In genomic region chr10:28112826-28113589, GRCm38 (mm10) we compare ENCODE assay signal across 12 mouse cellular contexts. TPM values are rescaled to one million over a fixed set of nuclear protein-coding genes. Genes with fewer than 3 reads are reported as not detected.
DNase-seq lines count a peak whose midpoint lies in the region; ATAC-seq lines count a peak whose summit lies in the region.
"Had no signal": no experiment of that assay in that cellular context is flagged by ENCODE, and none has a peak within 500 bp of the region (broad histone marks: within the 10 kb centered on the region; RNA-seq: fewer than 3 reads in every experiment).

No protein-coding gene starts in this region.

- peak overlapping the region; percentile 10; the same call in 1 of the 2 replicates for H3K27ac ChIP-seq in kidney, embryonic 15.5 days
- H3K27ac ChIP-seq in kidney, embryonic 14.5 days (ENCODE audit: low read depth, low read length) = no peak overlapping the region
- peak overlapping the region; percentile 10; the same call in 1 of the 2 replicates for H3K27ac ChIP-seq in lung, embryonic 16.5 days (ENCODE audit: low read length)
- H3K27ac ChIP-seq: embryonic facial prominence, embryonic 15.5 days; stomach, embryonic 15.5 days had no signal

- no peak overlapping the region for H3K4me2 ChIP-seq in kidney, embryonic 15.5 days
- H3K4me2 ChIP-seq in kidney, embryonic 14.5 days (replicated peaks; ENCODE audit: low read depth, low read length) = no peak overlapping the region
- no peak overlapping the region for H3K4me2 ChIP-seq in lung, embryonic 16.5 days (ENCODE audit: low read depth, low read length)
- H3K4me2 ChIP-seq: embryonic facial prominence, embryonic 15.5 days; stomach, embryonic 15.5 days had no signal

- no peaks in the 10 kb centered on the region for H3K36me3 ChIP-seq in kidney, embryonic 15.5 days
- H3K36me3 ChIP-seq in kidney, embryonic 14.5 days (ENCODE audit: control insufficient read depth, insufficient read depth, low read length) = no peaks in the 10 kb centered on the region
- no peaks in the 10 kb centered on the region for H3K36me3 ChIP-seq in lung, embryonic 16.5 days (ENCODE audit: control insufficient read depth, insufficient read depth, low read length)
- H3K36me3 ChIP-seq: embryonic facial prominence, embryonic 15.5 days; stomach, embryonic 15.5 days had no signal

- H3K4me3 ChIP-seq in kidney, embryonic 15.5 days (replicated peaks) = no peak overlapping the region
- H3K4me3 ChIP-seq in kidney, embryonic 14.5 days (ENCODE audit: low read length) = no peak overlapping the region
- no peak overlapping the region for H3K4me3 ChIP-seq in lung, embryonic 16.5 days (ENCODE audit: low read length)
- H3K4me3 ChIP-seq: embryonic facial prominence, embryonic 15.5 days; stomach, embryonic 15.5 days had no signal

- no peak for ATAC-seq in kidney, embryonic 15.5 days (replicated peaks; ENCODE audit: low FRiP score)
- no peak for ATAC-seq in kidney, embryonic 14.5 days (ENCODE audit: low FRiP score, low TSS enrichment)
- no peak for ATAC-seq in lung, embryonic 16.5 days (ENCODE audit: low read depth)

- intact Hi-C loops in gastrocnemius, postnatal 36 days (cut with DNase I) = no loop called here

- H3K27me3 ChIP-seq in kidney, embryonic 15.5 days = no peaks in the 10 kb centered on the region
- no peaks in the 10 kb centered on the region for H3K27me3 ChIP-seq in kidney, embryonic 14.5 days (ENCODE audit: control insufficient read depth, insufficient read depth, low read length)
- no peaks in the 10 kb centered on the region for H3K27me3 ChIP-seq in lung, embryonic 16.5 days (ENCODE audit: control insufficient read depth, insufficient read depth, low read depth, low read length)
- H3K27me3 ChIP-seq: embryonic facial prominence, embryonic 15.5 days; stomach, embryonic 15.5 days had no signal

- no peaks in the 10 kb centered on the region for H3K9me3 ChIP-seq in kidney, embryonic 15.5 days (replicated peaks)
- H3K9me3 ChIP-seq in kidney, embryonic 14.5 days (ENCODE audit: control insufficient read depth, low read length) = no peaks in the 10 kb centered on the region
- H3K9me3 ChIP-seq in lung, embryonic 16.5 days (ENCODE audit: control insufficient read depth, low read length) = no peaks in the 10 kb centered on the region
- H3K9me3 ChIP-seq: embryonic facial prominence, embryonic 15.5 days; stomach, embryonic 15.5 days had no signal

- peaks cover 20% of the 10 kb centered on the region; the same call in 1 of the 2 replicates for H3K4me1 ChIP-seq in kidney, embryonic 15.5 days
- 0 out of 2 replicates have a peak, but pooled peaks cover 7% of the 10 kb centered on the region for H3K4me1 ChIP-seq in kidney, embryonic 14.5 days (ENCODE audit: control insufficient read depth, insufficient read depth, low read length)
- H3K4me1 ChIP-seq in lung, embryonic 16.5 days (replicated peaks; ENCODE audit: control insufficient read depth, insufficient read depth, low read length) = peaks cover 8% of the 10 kb centered on the region
- H3K4me1 ChIP-seq: embryonic facial prominence, embryonic 15.5 days had no signal

- no peak overlapping the region for H3K9ac ChIP-seq in kidney, embryonic 15.5 days
- no peak overlapping the region for H3K9ac ChIP-seq in kidney, embryonic 14.5 days (ENCODE audit: low read depth, low read length)
- no peak overlapping the region for H3K9ac ChIP-seq in lung, embryonic 16.5 days (ENCODE audit: low read length)
- H3K9ac ChIP-seq: embryonic facial prominence, embryonic 15.5 days; stomach, embryonic 15.5 days had no signal

- 71% methylated on average over 8 of the region's 8 CpGs for WGBS in kidney, embryonic 15.5 days
- WGBS in kidney, embryonic 14.5 days = 74% methylated on average over 8 of the region's 8 CpGs
- WGBS in lung, embryonic 16.5 days = 53% methylated on average over 8 of the region's 8 CpGs

- peak; percentile 2 to 18 for DNase-seq in adrenal gland, postnatal 36 days
- peak; percentile 48 to 50 for DNase-seq in heart, adult 9 months (ENCODE audit: low spot score in 2 of 2)
- DNase-seq in embryo, embryonic 9.5 days (ENCODE audit: extremely low spot score) = no peak
- no peak for DNase-seq in gastrocnemius, postnatal 36 days
- DNase-seq: liver; thymus, postnatal 4 days had no signal

RNA-seq across cellular contexts. Expression of gene Ptprk, which starts 38.4 kb away (rescaled TPM):
- 37.7 and 37.8 TPM in 2 replicates for polyA plus RNA-seq in kidney, embryonic 15.5 days (2015; fragmentation: Nextera tagmentation; extraction: Ambion mirVana)
- 34.2 and 42.7 TPM in 2 replicates for polyA plus RNA-seq in kidney, embryonic 14.5 days (2014; fragmentation: Nextera tagmentation; extraction: Ambion mirVana)
- 10 to 100 TPM in 1 of 2 experiments, 1 to 10 TPM in 1; 9.4 to 17.8 TPM for total RNA-seq in adrenal gland, postnatal 36 days (2021)
- 44.6 and 50.2 TPM in 2 replicates for polyA plus RNA-seq in lung, embryonic 16.5 days (2015; fragmentation: Nextera tagmentation; extraction: Ambion mirVana)
- 1 to 10 TPM; 4.0 to 4.5 TPM for total RNA-seq in gastrocnemius, postnatal 36 days (2021)
- total RNA-seq: megakaryocyte, adult 5-6 weeks had no signal

Comparison
In these comparisons a context has a peak if more than half of its experiments do, and no peak if none do; other contexts are left out.
1. DNase-seq: peak in adrenal gland, postnatal 36 days (2 of 2) and heart, adult 9 months (2 of 2); none in embryo, embryonic 9.5 days (single experiment) and gastrocnemius, postnatal 36 days (0 of 2).